Mouse (Mus musculus) olfactory bulb, adult 2 months (tissue): ENCODE measurements around the gene Lrmda.

Source experiments
- CTCF ChIP-seq: fragments of 200-500 bp; IDR thresholded peaks from 2 replicates; pipeline ENCODE4 v1.5.1; 2012; ENCODE audit warnings: low read depth, mild to moderate bottlenecking, low read length, moderate library complexity; ENCODE audit not compliant: insufficient read depth
- POLR2A ChIP-seq: fragments of 200-500 bp; IDR thresholded peaks from 2 replicates; pipeline ENCODE4 v1.6.1; 2012; ENCODE audit warnings: mild to moderate bottlenecking, low read depth, low read length, moderate library complexity; ENCODE audit not compliant: insufficient read depth

DNA sequence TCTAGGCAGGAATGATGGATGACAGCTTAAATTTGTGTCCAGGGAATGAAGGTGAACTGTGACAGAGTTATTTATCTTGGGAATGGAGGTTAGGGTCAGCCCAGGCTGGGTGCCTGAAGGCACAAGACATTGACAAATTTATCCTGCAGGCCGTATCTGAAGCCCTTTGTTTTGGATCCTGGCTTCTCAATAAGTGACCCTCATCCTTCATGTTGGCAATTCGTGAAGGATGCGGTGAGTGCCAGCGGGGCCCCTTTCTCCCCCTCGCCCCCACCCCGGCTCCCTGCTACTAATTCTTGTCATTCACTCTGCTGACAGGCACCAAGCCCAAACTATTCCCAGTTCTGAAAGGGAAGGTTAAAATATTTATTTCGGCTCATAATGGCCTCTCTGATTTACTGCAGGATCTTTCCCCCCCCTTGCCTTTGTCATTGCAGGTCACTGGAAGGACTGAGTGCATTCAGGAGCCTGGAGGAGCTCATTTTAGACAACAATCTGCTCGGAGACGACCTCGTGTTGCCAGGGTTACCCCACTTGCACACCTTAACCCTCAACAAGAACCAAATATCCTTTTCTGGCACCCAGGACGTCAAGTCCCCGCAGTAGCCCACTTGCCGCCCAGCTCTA, 558.0 kb downstream of the Lrmda start:
- no peak for TF ChIP-seq CTCF
- no peak for TF ChIP-seq POLR2A
